Mouse (Mus musculus): ENCODE results near the gene Gm3264. TPM values are rescaled to one million over a fixed set of nuclear protein-coding genes. Genes with fewer than 3 reads are reported as not detected.
A peak's percentile ranks its signal among the peaks of the same experiment; 100 is the strongest.
"Not testable (repeated sequence)": the region's sequence is repeated elsewhere in the genome, so short reads cannot be mapped to it uniquely, and the experiment has no call there.

The Gm3264 gene
- 0.59 TPM in 2 replicates for polyA plus RNA-seq (2015; fragmentation: Nextera tagmentation; extraction: Ambion mirVana)

GRCm38 (mm10) chr14:4855299-4855980 is at the start of gene Gm3264:
Gene Gm3264, plus strand, starts transcription at chr14:4855576.
- H3K4me1 ChIP-seq; ATAC-seq (ENCODE audit: insufficient number of reproducible peaks, insufficient read depth, low FRiP score, low TSS enrichment, low read depth); H3K27me3 ChIP-seq; H3K27ac ChIP-seq; H3K9me3 ChIP-seq; H3K36me3 ChIP-seq: not testable (repeated sequence)
- peak within 1 kb of the TSS; percentile 45 for H3K4me3 ChIP-seq
- WGBS = 7% methylated on average over 45 of the region's 59 CpGs
- H3K9ac ChIP-seq = peak within 1 kb of the TSS; percentile 59
- peak within 1 kb of the TSS; percentile 60 for H3K4me2 ChIP-seq

- not testable (repeated sequence) for H3K4me2 ChIP-seq; ATAC-seq (ENCODE audit: insufficient number of reproducible peaks, insufficient read depth, low FRiP score, low TSS enrichment, low read depth); H3K27ac ChIP-seq; H3K9me3 ChIP-seq; H3K27me3 ChIP-seq; H3K36me3 ChIP-seq; H3K4me1 ChIP-seq; H3K4me3 ChIP-seq; H3K9ac ChIP-seq
- 82% methylated on average over 6 of the region's 6 CpGs for WGBS
Observed at GRCm38 (mm10) chr14:4806421-4806820, 49.0 kb upstream of the Gm3264 start.

DNA sequence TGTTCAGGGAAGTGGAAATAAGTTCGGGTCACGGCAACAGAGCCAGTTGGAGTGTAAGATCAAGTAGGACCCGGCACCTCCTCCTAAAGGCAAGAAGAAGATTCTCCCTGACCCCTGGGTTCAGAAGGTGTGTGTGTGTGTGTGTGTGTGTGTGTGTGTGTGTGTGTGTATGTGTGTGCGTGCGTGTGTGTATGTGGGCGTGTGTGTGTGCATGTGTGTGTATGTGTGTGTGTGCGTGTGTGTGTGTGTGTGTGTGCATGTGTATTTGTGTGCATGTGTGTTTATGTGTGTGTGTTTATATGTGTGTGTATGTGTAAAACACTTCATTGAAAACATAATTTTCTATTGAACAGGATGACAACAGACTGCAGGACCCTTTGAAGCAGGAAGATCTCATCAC is 33.4 kb upstream of the Gm3264 start:
- not testable (repeated sequence) for H3K4me2 ChIP-seq; H3K36me3 ChIP-seq; H3K27me3 ChIP-seq; H3K9me3 ChIP-seq; ATAC-seq (ENCODE audit: insufficient number of reproducible peaks, insufficient read depth, low FRiP score, low TSS enrichment, low read depth); H3K9ac ChIP-seq; H3K4me1 ChIP-seq; H3K4me3 ChIP-seq; H3K27ac ChIP-seq
- WGBS = 88% methylated on average over 2 of the region's 7 CpGs

- H3K9ac ChIP-seq; H3K4me1 ChIP-seq; H3K4me2 ChIP-seq; H3K27ac ChIP-seq; H3K27me3 ChIP-seq; H3K4me3 ChIP-seq; H3K36me3 ChIP-seq; H3K9me3 ChIP-seq; ATAC-seq (ENCODE audit: insufficient number of reproducible peaks, insufficient read depth, low FRiP score, low TSS enrichment, low read depth): not testable (repeated sequence)
- WGBS = 83% methylated on average over 1 of the region's 4 CpGs
Observed at GRCm38 (mm10) chr14:4837806-4838205, 17.6 kb upstream of the Gm3264 start, which contains the start of gene Gm3269. Gene Gm3269, plus strand, starts transcription at chr14:4838106.

- H3K9me3 ChIP-seq; H3K4me1 ChIP-seq; H3K9ac ChIP-seq; H3K27me3 ChIP-seq; H3K4me3 ChIP-seq; H3K27ac ChIP-seq; H3K36me3 ChIP-seq; ATAC-seq (ENCODE audit: insufficient number of reproducible peaks, insufficient read depth, low FRiP score, low TSS enrichment, low read depth); H3K4me2 ChIP-seq: not testable (repeated sequence)
- 56% methylated on average over 1 of the region's 3 CpGs for WGBS
Observed at GRCm38 (mm10) chr14:4892116-4892515, 36.7 kb downstream of the Gm3264 start, which contains the start of gene Gm3278. Gene Gm3278, plus strand, starts transcription at chr14:4892416.

Other genes with a start within 250 kb of the Gm3264 start
- gene Gm8159, start 223.2 kb upstream of the Gm3264 start, polyA plus RNA-seq (2015; fragmentation: Nextera tagmentation; extraction: Ambion mirVana) = not detected in 2 replicates
- gene Gm3239, start 191.4 kb upstream of the Gm3264 start, polyA plus RNA-seq (2015; fragmentation: Nextera tagmentation; extraction: Ambion mirVana) = not detected in 2 replicates
- not detected in 2 replicates for gene Gm7876, start 146.3 kb upstream of the Gm3264 start, polyA plus RNA-seq (2015; fragmentation: Nextera tagmentation; extraction: Ambion mirVana)
- 0.39 and 0.43 TPM in 2 replicates for gene Gm3252, start 128.8 kb upstream of the Gm3264 start, polyA plus RNA-seq (2015; fragmentation: Nextera tagmentation; extraction: Ambion mirVana)
- gene Gm9602, start 79.2 kb upstream of the Gm3264 start, polyA plus RNA-seq (2015; fragmentation: Nextera tagmentation; extraction: Ambion mirVana) = not detected in 2 replicates
- not detected in 2 replicates for gene Gm3269, start 17.5 kb upstream of the Gm3264 start, polyA plus RNA-seq (2015; fragmentation: Nextera tagmentation; extraction: Ambion mirVana)
- not detected in 2 replicates for gene Gm3278, start 36.8 kb downstream of the Gm3264 start, polyA plus RNA-seq (2015; fragmentation: Nextera tagmentation; extraction: Ambion mirVana)
- not detected in 2 replicates for gene Gm8297, start 128.4 kb downstream of the Gm3264 start, polyA plus RNA-seq (2015; fragmentation: Nextera tagmentation; extraction: Ambion mirVana)
- 0.52 TPM in 1 of 2 replicates, not detected in the other for gene Gm3298, start 160.3 kb downstream of the Gm3264 start, polyA plus RNA-seq (2015; fragmentation: Nextera tagmentation; extraction: Ambion mirVana)
- gene 4930555G01Rik, start 195.1 kb downstream of the Gm3264 start, polyA plus RNA-seq (2015; fragmentation: Nextera tagmentation; extraction: Ambion mirVana) = not detected in 2 replicates
- 1.0 and 1.3 TPM in 2 replicates for gene Gm8281, start 215.5 kb downstream of the Gm3264 start, polyA plus RNA-seq (2015; fragmentation: Nextera tagmentation; extraction: Ambion mirVana)